Mouse (Mus musculus): ENCODE data around the gene Atp2b1. TPM values are rescaled to one million over a fixed set of nuclear protein-coding genes. Genes with fewer than 3 reads are reported as not detected.
"Not testable (repeated sequence)": the region's sequence is repeated elsewhere in the genome, so short reads cannot be mapped to it uniquely, and the experiment has no call there.

Gene Atp2b1
- total RNA-seq, 2 experiments from 2014 or later, result 996 to 1,053 TPM

- peak; percentile 41 to 70 for DNase-seq (ENCODE audit: low spot score in 2 of 2)
These were observed 45.2 kb downstream of the Atp2b1 start for GRCm38 (mm10) chr10:98959385-98959784.

- DNase-seq (ENCODE audit: low spot score in 2 of 2), result no peak
These were observed 46.7 kb downstream of the Atp2b1 start for GRCm38 (mm10) chr10:98960911-98961310.

DNA sequence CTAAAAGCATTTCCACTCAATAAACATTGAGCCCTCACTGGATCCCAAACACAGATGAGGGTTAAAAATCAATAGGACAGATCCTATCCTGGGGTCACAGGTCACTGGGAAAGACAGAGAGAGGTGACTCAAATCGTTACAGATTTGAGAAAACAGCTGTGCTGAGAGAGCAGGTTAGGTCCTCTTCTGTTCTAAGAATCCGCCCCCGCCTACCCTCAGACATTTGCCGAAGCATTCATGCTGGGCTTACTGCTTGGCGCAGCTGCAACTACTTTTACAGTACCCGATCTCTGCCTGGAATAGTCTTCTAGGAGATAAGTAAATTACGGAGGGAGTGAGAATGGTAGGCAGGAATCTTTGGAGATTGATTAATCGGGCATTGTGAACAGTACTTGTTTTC lies 47.9 kb downstream of the Atp2b1 start:
- no peak for DNase-seq (ENCODE audit: low spot score in 2 of 2)

DNA sequence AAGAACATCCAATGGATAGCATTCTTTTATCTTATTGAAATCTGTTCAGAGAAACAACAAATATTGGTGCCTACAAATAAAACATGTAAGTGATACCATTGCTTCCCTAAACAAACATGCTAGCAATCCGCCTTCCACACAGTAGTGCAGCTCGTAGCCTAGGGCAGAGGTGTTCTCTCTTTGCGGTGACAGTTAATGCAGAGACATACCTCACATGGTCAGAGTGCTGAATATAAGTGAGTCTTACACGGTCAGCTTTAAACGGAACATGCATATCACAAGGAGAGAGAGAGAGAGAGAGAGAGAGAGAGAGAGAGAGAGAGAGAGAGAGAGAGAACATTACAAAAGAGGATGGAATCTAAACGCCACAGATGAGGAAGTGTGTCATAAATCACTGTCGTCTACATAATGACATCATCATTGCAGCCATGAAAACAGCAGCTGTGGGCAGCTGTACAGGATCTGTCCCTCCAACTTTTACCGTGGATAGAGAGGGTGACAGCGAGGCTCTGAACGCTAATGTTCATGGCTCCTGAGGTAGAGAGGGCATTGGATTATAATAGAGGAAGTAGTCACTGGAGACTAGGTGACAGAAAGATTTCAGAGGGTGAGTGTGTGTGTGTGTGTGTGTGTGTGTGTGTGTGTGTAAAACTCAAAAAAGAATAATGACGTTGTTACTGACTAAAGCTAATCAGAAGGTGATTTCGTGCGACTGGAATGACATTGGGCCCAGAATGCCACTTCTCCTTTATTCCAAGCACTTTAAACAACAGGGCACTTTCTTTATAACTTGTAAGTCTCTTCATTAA lies 52.4 kb downstream of the Atp2b1 start:
- no peak for DNase-seq (ENCODE audit: low spot score in 2 of 2)

- DNase-seq (ENCODE audit: low spot score in 2 of 2), result no peak
These were observed 53.2 kb downstream of the Atp2b1 start for GRCm38 (mm10) chr10:98967240-98967891.

DNA sequence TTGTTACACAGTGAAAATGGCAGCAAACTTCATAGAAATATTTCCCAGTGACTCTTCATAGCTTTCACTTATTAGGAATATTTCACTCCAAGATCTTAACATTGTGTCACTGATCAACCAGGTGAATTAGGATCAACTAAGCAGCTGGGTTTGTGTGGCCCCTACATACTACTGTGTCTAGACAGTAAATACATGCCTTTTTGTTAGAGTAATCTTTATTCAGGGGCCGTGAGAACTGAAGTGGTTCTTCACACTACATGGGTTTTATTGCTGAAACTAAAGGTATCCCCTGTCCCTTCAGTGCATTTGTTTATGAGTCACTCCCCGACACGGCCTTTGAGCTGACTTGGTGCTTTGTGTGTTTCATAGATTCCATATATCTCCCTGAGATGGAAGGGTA lies 56.7 kb downstream of the Atp2b1 start:
- DNase-seq (ENCODE audit: low spot score in 2 of 2), result no peak

- no peak for DNase-seq (ENCODE audit: low spot score in 2 of 2)
These were observed 58.2 kb downstream of the Atp2b1 start for GRCm38 (mm10) chr10:98972359-98972758.

GRCm38 (mm10) chr10:98972912-98973605 lies 58.9 kb downstream of the Atp2b1 start:
- no peak for DNase-seq (ENCODE audit: low spot score in 2 of 2)

DNA sequence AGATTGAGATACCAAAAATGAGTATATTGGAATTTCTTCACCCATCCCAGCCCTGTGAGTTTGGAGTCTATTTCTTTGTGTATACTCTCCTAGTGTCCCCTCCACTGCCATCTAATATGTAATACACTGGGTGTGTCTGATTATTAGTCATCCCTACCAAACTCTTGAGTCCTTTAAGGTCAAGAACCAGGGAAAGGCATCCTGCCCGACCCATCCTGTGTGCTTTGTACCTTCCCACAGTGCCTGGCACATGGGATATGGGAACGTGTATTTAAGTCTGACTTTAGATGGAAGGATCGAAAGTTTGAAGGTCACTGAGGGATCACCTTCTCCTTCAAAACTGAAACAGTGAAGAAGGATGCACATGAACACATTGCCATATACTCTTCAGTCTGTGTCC lies 60.4 kb downstream of the Atp2b1 start:
- DNase-seq (ENCODE audit: low spot score in 2 of 2), result no peak

DNA sequence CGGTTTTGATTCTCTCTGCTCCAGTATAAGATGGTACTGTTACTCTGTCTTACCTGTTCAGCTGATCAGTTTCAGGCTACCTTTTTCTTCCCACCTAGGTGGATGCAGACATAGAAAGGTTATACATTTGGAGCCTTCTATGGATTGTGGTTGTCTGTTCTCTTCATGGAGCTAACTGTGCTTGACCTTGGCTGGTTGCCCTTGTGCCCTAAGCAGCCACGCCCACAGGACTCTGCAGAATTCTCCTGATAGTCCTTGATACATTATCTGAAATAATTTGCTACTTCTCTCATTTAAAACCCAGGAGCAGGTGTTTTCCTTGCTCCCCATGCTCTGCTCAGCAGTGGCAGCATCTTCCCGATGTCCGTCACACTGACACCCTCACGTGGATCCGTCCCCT lies 61.4 kb downstream of the Atp2b1 start:
- no peak for DNase-seq (ENCODE audit: low spot score in 2 of 2)

DNA sequence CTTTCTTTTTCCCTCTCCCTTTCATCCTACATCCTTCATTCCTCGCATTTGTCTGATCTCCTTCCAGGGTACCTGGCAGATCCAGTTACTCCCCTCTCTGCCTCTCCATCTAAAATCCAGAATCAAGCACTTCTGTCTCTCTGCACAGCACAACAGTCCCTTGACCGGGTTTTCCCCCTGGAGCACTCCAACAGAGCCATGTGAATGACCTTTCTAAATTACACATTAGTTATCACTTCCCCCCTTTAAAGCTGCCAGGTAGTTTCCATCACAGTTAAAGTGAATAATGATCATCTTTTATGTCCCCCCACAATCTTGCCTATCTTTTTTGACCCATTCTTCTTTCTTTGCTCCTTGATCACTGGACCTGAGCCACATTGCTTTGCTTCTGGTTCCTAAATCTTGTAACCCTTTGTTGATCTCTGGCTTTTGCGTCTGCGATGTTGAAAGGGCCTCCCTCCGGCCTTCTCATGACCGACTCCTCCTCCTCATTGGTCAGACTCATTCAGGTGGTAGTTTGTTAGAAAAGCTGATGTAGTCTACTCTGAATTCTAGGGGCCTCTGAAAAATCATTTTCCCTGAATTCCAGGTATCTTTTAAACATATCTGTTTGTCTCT lies 62.8 kb downstream of the Atp2b1 start:
- DNase-seq (ENCODE audit: low spot score in 2 of 2), result no peak

DNA sequence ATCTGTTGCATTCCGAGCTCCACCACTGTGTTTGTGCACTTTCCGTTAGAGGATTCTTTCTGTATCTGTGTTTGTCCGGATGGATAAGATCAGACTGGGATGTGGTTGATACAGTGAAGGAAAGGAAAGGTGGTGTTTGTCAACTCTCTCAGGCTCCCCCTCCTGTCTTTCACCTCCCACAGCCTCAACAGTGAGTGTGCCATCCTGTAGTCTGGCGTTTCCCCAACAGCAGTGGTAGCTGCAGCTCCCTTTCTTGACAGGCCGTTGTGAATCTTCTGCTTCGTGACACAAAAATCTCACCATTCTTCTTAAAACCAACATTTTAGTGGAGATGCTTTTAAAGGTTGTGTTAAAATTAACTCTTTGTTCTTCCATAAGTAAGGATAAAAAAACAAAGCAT lies 64.6 kb downstream of the Atp2b1 start:
- no peak for DNase-seq (ENCODE audit: low spot score in 2 of 2)

DNA sequence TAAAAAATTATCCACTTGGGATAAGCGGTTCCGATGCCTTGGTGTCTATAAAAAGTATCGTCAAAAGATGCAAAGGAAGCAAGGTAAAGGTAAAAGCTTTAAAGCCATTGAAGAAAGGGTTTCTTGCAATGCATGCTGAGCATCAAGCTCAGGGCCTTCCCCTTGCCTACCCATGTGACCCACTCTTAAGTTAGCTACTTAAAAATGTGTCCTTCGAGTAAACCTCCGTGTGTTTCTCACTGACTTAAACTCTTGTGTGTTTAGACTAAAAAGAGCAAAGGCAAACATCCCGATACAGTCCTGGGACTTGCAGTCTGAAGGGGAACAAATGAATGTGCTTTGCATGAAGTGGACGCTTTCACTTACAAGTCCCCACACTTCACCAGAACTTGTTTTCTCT lies 65.1 kb downstream of the Atp2b1 start:
- no peak for DNase-seq (ENCODE audit: low spot score in 2 of 2)

GRCm38 (mm10) chr10:98979951-98980350 lies 65.7 kb downstream of the Atp2b1 start:
- DNase-seq (ENCODE audit: low spot score in 2 of 2), result no peak

DNA sequence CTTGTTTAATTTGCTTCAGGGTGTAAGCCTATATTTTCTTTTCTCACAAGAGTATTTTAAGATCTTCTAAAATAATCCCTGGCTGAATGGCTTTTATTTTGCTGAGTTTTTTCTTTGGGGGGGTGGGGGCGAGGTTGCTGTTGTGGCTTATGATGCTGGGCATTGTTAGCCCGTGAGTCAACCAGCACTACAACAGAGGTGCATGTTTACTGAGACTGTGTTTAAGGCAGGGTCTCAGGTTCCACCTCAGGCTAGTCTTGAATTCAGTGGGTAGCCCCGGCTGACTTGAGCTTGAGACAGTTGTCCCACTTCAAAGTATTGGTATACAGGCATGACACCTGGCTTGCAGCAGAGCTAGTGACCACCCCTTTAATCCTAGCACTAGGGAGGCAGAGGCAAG lies 77.8 kb downstream of the Atp2b1 start:
- DNase-seq (ENCODE audit: low spot score in 2 of 2), result no peak

DNA sequence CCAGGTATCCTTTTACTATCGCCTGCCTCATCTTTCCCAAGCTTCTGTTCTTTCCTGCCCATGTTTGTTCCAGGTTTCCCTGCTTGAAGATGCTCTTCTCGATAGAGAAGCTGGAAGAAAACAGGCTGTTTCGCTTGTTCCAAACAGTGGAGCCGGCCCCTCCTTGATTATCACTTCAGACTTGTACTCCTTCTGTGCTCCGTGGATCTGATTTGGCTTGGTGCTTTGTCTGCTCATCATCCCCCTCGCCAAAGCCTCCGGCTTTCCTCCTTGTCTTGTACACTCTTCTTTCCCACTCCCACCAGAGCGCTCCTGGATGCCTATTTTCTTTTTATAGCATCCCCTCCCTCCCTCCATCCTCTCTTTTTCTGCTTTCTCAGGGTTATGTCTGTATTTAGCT lies 79.0 kb downstream of the Atp2b1 start:
- DNase-seq (ENCODE audit: low spot score in 2 of 2), result no peak

GRCm38 (mm10) chr10:98995016-98995747 lies 81.0 kb downstream of the Atp2b1 start:
- DNase-seq (ENCODE audit: low spot score in 2 of 2), result not testable (repeated sequence)

DNA sequence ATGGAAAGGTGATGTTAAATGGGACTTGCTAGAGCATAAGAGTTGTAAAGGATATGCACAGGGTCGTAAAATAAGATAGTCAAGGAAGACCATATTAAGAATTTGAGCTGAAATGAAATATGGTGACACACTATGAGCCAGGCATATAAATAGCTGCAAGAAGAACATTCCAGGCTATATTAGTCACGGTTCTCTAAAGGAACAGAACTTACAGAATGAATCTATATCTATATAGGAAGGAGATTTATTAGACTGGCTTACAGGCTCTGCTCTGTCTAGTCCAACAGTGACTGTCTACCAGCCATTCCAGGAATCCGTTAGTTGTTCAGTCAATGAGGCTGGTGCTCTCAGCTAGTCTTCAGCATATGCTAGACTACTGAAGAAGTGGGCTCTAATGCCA lies 90.7 kb downstream of the Atp2b1 start:
- DNase-seq (ENCODE audit: low spot score in 2 of 2), result no peak

DNA sequence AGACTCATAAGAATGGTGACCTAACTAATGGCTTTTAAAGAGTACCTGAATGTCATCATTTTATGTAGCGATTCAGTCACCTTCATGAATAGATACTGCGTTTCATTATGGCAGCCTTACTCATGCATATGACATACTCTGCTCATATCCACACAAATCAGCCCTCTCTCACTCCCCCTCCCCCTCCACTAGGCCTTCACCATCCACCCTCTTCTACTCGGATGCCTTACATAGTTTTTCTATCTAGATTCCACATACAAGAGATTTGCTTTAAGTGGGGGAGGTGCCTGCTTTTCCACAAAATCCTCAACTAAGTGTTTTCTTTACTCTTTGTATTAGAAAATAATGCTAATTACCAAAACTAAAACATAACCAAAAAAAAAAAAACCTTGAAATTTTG lies 96.9 kb downstream of the Atp2b1 start:
- no peak for DNase-seq (ENCODE audit: low spot score in 2 of 2)

DNA sequence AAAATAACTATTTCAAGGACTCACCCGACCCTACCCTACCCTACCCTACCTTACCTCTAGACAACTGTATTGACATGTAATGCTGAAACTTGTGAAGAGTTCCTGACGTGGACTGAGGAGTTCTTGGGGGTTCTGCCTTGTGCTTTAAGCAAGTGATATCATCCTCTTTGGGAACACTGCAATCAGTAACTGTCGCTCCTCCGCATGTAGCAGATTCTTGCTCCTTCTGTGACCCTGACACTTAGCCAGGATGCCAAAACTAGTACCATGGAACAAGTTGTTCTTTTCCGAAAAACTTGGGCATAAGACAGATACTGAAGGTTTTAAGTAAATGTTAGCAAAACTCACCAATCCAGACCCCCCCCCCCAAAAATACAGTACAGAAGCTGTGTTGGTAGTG lies 97.9 kb downstream of the Atp2b1 start:
- no peak for DNase-seq (ENCODE audit: low spot score in 2 of 2)

- peak in 1 of 2 experiments; percentile 30 for DNase-seq (ENCODE audit: low spot score in 2 of 2)
These were observed 100.5 kb downstream of the Atp2b1 start for GRCm38 (mm10) chr10:99014737-99015136.

Measured in layer of hippocampus, postnatal 14 days (tissue).